Mouse (Mus musculus) limb, embryonic 14.5 days (tissue): ENCODE measurements around the gene Ifih1. TPM values are rescaled to one million over a fixed set of nuclear protein-coding genes. Genes with fewer than 3 reads are reported as not detected.

ENCODE experiments used
- ATAC-seq: fragments of 200-750 bp; cut with Nextera tagmentation; 2 replicates; pipeline ENCODE4 v1.8.0; 2017; ENCODE audit warnings: low read depth, moderate number of reproducible peaks, moderate TSS enrichment; ENCODE audit not compliant: low FRiP score
- DNase-seq: peaks from one replicate; pipeline ENCODE4 v3.0.0-alpha.2; 2015; ENCODE audit warnings: low spot score
- H3K27ac ChIP-seq: fragments of 300-500 bp; sonication (generic); replicated peaks from 2 replicates; pipeline ENCODE4 v1.5.1; 2014; ENCODE audit warnings: low read depth, mild to moderate bottlenecking, low read length, moderate library complexity, mixed read lengths
- H3K27me3 ChIP-seq: fragments of 300-500 bp; sonication (generic); 2 replicates; pipeline ENCODE4 v1.6.1; 2014; ENCODE audit warnings: low read length, mixed read lengths; ENCODE audit not compliant: control insufficient read depth, insufficient read depth
- H3K36me3 ChIP-seq: fragments of 300-500 bp; sonication (generic); 2 replicates; pipeline ENCODE4 v1.6.1; 2014; ENCODE audit warnings: mild to moderate bottlenecking, low read length, moderate library complexity, mixed read lengths; ENCODE audit not compliant: control insufficient read depth, insufficient read depth
- H3K4me1 ChIP-seq: fragments of 300-500 bp; sonication (generic); 2 replicates; pipeline ENCODE4 v1.6.1; 2014; ENCODE audit warnings: antibody characterized with exemption, low read length, mixed read lengths; ENCODE audit not compliant: control insufficient read depth, insufficient read depth
- H3K4me2 ChIP-seq: fragments of 300-500 bp; sonication (generic); replicated peaks from 2 replicates; pipeline ENCODE4 v1.6.1; 2014; ENCODE audit warnings: low read depth, mild to moderate bottlenecking, low read length, moderate library complexity; ENCODE audit not compliant: severe bottlenecking
- H3K4me3 ChIP-seq: fragments of 300-500 bp; sonication (generic); replicated peaks from 2 replicates; pipeline ENCODE4 v1.5.1; 2014; ENCODE audit warnings: low read length
- H3K9ac ChIP-seq: fragments of 300-500 bp; sonication (generic); 2 replicates; pipeline ENCODE4 v1.6.1; 2014; ENCODE audit warnings: mild to moderate bottlenecking, low read depth, low read length, moderate library complexity; ENCODE audit not compliant: severe bottlenecking
- H3K9me3 ChIP-seq: fragments of 300-500 bp; sonication (generic); 2 replicates; pipeline ENCODE4 v1.6.1; 2016; ENCODE audit warnings: low read length; ENCODE audit not compliant: control insufficient read depth
- POLR2A ChIP-seq: fragments of 200-500 bp; IDR thresholded peaks from 2 replicates; pipeline ENCODE4 v1.8.0; 2012; ENCODE audit warnings: inconsistent platforms, mild to moderate bottlenecking, moderate library complexity, borderline replicate concordance; ENCODE audit not compliant: insufficient read depth, insufficient read length; ENCODE audit errors: extremely low read depth
- WGBS: fragments of 180-500 bp; shearing (Covaris S2); extraction: QIAGEN DNeasy Blood & Tissue Kit; methylation state at CpG from one replicate; pipeline ENCODE4 v1.1.7; 2014; 5-methylcytosine and 5-hydroxymethylcytosine counted together
- polyA plus RNA-seq, 2 experiments: library from polyadenylated mRNA; depleted of rRNA in 1 of 2; stranded (reverse) in 1 of 2; unstranded in 1 of 2; fragments of >200 nt; fragmentation: Nextera tagmentation in 1 of 2; extraction: Ambion mirVana in 1 of 2; gene quantifications; 2 replicates each; pipeline versions ENCODE4 v1.2.1 to v1.2.3; 2012 to 2014

Gene Ifih1
- polyA plus RNA-seq, 2 experiments = 0.75 to 2.7 TPM

DNA sequence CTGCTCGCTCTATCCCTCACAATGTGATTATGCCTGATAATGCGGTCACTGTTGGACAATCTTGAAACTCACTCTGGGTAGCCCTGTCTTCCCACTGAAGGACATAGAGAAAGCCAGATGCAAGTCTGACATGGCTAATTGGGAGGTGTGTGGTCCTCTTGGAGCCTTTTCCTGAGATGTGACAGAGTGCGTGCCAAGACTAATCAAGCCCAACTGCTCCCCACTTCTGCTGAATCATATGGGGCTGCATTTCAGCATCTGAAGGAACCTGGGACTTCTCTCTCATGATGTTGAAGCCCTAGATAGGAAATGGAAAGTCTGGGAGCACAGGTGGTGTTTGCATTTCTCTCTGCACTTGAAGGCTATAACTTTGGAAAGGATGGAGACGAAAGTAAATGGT lies 32.9 kb downstream of the Ifih1 start:
- H3K9me3 ChIP-seq = no peaks in the 10 kb centered on the region
- H3K27ac ChIP-seq = no peak overlapping the region
- no peak for TF ChIP-seq POLR2A
- no peaks in the 10 kb centered on the region for H3K27me3 ChIP-seq
- 94% methylated on average over 4 of the region's 4 CpGs for WGBS
- H3K4me2 ChIP-seq = no peak overlapping the region
- no peak overlapping the region for H3K4me3 ChIP-seq
- no peak overlapping the region for H3K9ac ChIP-seq
- H3K4me1 ChIP-seq = no peaks in the 10 kb centered on the region
- DNase-seq (no peak), ATAC-seq (no peak)
- H3K36me3 ChIP-seq = no peaks in the 10 kb centered on the region

DNA sequence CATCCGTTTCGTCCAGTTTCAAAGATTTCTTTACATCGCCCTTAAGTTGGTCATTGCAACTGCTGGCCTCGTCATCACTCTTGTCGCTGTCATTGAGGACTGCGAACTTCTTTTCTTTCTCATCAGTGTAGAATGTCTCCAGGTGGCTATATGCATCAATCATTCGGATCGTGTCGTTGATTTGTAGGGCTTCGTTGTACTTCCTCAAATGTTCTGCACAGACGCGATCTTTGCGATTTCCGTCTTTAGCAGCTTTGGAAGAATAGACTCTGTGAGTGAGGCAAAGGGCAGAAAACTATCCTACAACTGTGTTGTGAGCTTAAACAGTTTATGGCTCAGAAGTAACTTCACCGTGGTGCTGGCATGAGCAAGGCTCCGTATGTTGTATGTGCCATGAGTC lies 39.9 kb downstream of the Ifih1 start:
- 85% methylated on average over 16 of the region's 16 CpGs for WGBS
- no peak for TF ChIP-seq POLR2A
- Histone ChIP-seq H3K27me3 (no peaks in the 10 kb centered on the region), H3K4me1 (no peaks in the 10 kb centered on the region), H3K9ac (no peak overlapping the region), H3K4me3 (no peak overlapping the region), H3K4me2 (no peak overlapping the region), H3K9me3 (no peaks in the 10 kb centered on the region), H3K27ac (no peak overlapping the region), H3K36me3 (no peaks in the 10 kb centered on the region)
- ATAC-seq = no peak
- no peak for DNase-seq

DNA sequence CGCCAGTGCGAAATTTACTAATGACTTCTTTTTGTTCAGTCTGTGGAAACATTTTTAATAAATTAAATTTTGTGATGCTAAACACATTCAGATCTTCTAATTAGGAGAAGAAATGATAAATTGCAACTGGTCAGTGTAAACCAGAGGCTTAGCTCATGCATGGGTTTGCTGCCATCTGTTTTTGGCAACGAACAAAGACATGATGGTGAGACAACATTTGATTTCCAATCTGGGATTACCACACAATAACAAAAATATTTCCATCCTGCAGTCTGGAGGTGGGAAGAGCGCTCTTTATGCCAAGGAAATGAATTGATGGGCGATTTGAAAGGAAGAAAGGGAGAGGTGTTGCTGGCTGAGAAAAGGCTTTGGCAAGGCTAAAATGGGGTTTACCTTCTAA lies 42.5 kb downstream of the Ifih1 start:
- no peaks in the 10 kb centered on the region for H3K9me3 ChIP-seq
- no peaks in the 10 kb centered on the region for H3K36me3 ChIP-seq
- H3K27me3 ChIP-seq = no peaks in the 10 kb centered on the region
- no peak overlapping the region for H3K4me2 ChIP-seq
- ATAC-seq (no peak), DNase-seq (no peak)
- H3K4me1 ChIP-seq = no peaks in the 10 kb centered on the region
- no peak overlapping the region for H3K27ac ChIP-seq
- no peak overlapping the region for H3K9ac ChIP-seq
- no peak overlapping the region for H3K4me3 ChIP-seq
- 81% methylated on average over 5 of the region's 5 CpGs for WGBS
- no peak for TF ChIP-seq POLR2A

DNA sequence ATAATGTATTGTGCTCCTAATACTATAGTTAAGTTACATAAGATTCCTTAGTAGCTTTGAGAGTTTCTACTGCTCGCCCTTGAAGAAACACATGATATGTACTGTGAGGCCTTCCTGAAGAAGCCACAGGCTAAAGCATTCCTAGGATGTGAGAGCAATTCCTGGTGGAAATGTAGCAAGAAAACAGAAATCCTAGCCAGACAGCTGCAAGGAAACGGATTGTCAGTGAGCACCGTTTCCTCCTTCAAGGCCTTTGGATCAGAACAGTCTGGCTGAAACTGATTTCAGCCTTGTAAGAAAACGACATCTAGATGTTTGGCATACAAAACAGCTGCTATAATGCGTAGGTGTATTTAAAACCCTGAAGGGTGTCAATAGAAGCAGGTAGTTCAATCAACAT lies 49.5 kb downstream of the Ifih1 start:
- no peaks in the 10 kb centered on the region for H3K27me3 ChIP-seq
- no peaks in the 10 kb centered on the region for H3K36me3 ChIP-seq
- no peaks in the 10 kb centered on the region for H3K4me1 ChIP-seq
- H3K4me3 ChIP-seq = no peak overlapping the region
- no peak for TF ChIP-seq POLR2A
- DNase-seq = peak; percentile 13
- 82% methylated on average over 5 of the region's 5 CpGs for WGBS
- no peak overlapping the region for H3K4me2 ChIP-seq
- no peaks in the 10 kb centered on the region for H3K9me3 ChIP-seq
- ATAC-seq = no peak
- H3K27ac ChIP-seq = no peak overlapping the region
- no peak overlapping the region for H3K9ac ChIP-seq

DNA sequence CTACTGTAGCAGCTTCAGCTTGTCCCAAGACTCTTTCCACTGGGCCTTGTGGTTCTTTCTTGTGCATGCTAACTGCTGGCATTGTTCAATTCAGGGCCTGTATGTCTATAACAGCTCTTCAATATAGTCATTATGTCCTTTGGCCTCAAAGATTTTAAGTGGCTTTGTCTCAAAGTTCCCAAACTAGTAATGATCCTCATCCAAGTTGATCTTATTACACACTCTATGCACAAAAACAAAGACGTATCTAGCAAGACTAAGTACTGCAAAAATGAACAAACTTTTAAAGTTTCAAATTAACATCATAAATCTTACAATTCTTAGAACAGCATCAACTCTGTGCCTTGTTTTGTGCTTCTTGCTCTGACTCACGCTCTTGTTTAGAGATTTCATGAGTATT lies 51.6 kb downstream of the Ifih1 start:
- H3K36me3 ChIP-seq = no peaks in the 10 kb centered on the region
- no peak for ATAC-seq
- H3K27me3 ChIP-seq = no peaks in the 10 kb centered on the region
- no peak overlapping the region for H3K9ac ChIP-seq
- no peak overlapping the region for H3K4me3 ChIP-seq
- no peak overlapping the region for H3K27ac ChIP-seq
- 75% methylated on average over 2 of the region's 2 CpGs for WGBS
- no peaks in the 10 kb centered on the region for H3K4me1 ChIP-seq
- TF ChIP-seq POLR2A = no peak
- H3K9me3 ChIP-seq = no peaks in the 10 kb centered on the region
- H3K4me2 ChIP-seq = no peak overlapping the region
- no peak for DNase-seq

DNA sequence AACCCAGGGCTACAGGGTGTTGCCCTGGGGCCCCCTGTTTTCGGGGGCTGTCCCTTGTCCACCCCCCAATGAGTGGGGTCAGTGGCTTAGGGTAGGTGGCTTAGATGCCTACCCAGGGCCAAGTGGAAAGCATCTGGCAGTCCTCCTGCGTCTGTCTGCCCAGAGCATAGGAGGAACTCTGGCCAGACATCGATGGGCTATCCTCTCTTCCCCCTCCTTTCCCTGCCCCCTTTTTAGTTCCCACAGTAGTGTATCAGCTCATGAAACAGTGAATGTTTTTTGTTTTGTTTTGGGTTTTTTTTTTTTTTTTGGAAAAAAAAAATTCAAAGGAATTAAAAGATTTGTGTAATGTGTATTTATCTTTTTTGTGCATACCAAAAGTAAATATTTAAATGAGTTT lies 54.5 kb downstream of the Ifih1 start:
- ATAC-seq (no peak), DNase-seq (no peak)
- Histone ChIP-seq H3K9me3 (no peaks in the 10 kb centered on the region), H3K9ac (no peak overlapping the region), H3K27me3 (no peaks in the 10 kb centered on the region), H3K4me3 (no peak overlapping the region), H3K36me3 (no peaks in the 10 kb centered on the region), H3K27ac (no peak overlapping the region), H3K4me2 (no peak overlapping the region), H3K4me1 (no peaks in the 10 kb centered on the region)
- no peak for TF ChIP-seq POLR2A
- 84% methylated on average over 3 of the region's 3 CpGs for WGBS
